Mouse (Mus musculus): Measurements from ENCODE around the gene Usp37.

DNA sequence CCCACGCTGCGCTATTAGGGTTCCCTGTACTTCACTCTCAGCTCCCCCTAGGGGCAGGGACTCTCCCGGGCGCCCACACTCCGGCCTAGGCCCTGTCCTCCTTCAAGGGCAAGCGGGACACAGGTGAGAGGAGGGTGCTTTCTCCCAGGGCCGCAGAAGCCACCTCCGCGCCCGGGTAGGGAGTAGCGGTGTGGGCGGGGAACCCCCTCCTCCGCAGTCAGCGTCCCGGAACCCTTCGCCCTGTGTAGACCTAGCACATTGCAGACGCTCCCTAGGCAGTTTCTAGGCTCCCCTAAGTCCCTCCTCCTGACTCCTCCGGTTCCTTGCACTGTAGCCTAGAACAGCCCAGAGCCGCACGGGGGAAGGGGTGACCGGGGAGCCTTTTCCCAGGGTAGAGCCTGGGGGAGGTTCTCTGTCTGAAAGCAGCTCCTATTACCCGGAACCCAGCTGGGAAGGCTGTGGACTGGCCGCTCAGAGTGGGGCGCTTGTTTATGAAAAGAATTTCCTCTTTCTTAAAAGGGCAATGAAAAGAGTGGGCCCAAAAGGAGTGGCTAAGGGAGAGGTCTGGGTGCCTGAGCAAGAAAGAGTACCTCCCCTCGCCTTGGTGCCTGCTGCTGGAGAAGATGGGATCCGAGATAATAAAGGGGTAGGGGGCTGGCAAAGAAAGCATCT lies 157.2 kb downstream of the Usp37 start:
- TF ChIP-seq POLR2A (IDR thresholded peaks at IDR 0.05; ENCODE audit: low read depth, low read length): peak; percentile 37
- peak; percentile 59 for TF ChIP-seq CTCF (conservative IDR thresholded peaks at IDR 0.05; ENCODE audit: insufficient read depth, insufficient read length, low read depth, low read length)
